Mouse (Mus musculus) embryonic fibroblast, embryonic 13.5 days (primary cell): ENCODE measurements at regions not wholly inside any gene's neighbourhood (a gene's known extent, or its start where the extent isn't known, plus 50 kb on each side); places are given as distances from the start of the nearest gene placed in this dataset.

Source experiments
- H3K27ac ChIP-seq: 2 replicates; pipeline ENCODE4 v1.5.1; 2012; ENCODE audit warnings: low read length, control low read depth, inconsistent platforms; ENCODE audit not compliant: insufficient read depth
- H3K4me1 ChIP-seq: 2 replicates; pipeline ENCODE4 v1.6.1; 2011; ENCODE audit warnings: low read length; ENCODE audit not compliant: control insufficient read depth, insufficient read depth
- H3K4me3 ChIP-seq: 2 replicates; pipeline ENCODE4 v1.5.1; 2011; ENCODE audit warnings: mild to moderate bottlenecking, control low read depth, low read length; ENCODE audit not compliant: insufficient read depth
- CTCF ChIP-seq: IDR thresholded peaks from 2 replicates; pipeline ENCODE4 v1.5.1; 2011; ENCODE audit warnings: mild to moderate bottlenecking, control low read depth, low read length, moderate library complexity, borderline replicate concordance; ENCODE audit not compliant: insufficient read depth
- POLR2A ChIP-seq: IDR thresholded peaks from 2 replicates; pipeline ENCODE4 v1.6.1; 2011; ENCODE audit warnings: low read depth, mild to moderate bottlenecking, control low read depth, low read length, moderate library complexity

DNA sequence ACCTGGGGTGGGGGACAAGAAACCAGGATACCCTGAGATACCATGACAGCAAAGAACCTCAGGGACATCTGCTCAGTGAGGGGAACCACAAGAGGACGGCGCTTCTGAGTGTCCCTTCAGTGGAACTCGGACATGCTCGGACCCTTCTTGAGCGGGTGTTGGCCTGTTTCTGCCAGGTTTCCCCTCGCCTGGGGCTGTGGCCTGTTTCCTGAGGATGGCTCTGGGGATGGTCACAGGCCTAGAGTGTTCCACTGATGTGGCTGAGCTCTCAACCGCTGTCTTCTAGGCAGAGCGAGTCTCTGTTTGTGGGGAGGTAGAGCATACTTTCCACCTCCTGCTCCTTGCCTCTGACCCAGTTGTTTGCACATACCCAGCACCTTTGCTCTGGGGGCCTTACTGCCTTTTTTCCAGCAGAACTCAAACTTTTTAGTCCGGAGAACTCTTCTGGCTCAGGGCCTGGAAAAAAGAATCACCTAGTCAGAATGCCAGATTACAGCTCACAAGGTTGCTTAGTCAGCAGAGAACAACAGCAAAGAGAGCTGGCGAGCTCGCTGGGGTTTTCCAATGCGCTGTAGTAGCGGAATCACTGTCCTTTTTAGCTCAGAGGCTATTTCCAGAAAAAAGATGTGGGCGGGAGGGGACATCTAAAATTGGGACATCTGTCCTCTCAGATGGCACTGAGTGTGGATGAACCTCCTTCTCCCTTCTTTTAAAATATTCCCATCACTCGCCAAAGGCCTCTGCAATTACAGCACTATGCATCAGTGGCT, 65.3 kb downstream of the Med10 start:
- Histone ChIP-seq H3K4me1 (no peaks in the 10 kb centered on the region), H3K4me3 (no peak overlapping the region), H3K27ac (no peak overlapping the region)
- TF ChIP-seq POLR2A (no peak), CTCF (no peak)

DNA sequence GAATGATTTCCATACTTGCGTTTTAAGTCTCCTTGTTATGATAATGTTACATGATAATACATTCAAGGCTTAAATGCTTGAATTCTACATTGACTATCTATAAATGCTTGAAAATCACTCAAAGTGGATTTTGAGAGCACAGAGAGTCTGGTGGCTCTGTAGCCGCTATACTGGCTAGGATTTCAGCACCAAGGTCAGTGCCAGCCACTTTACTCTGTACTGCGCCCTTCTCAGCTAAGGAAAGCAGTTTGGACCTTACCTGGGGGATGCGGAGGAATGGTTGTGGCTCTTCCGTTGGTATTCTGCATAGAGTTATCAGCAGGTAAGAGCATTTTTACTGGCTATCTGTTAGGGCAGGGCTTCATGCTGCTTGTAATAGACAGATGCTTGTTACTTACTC, 94.3 kb downstream of the Med10 start:
- Histone ChIP-seq H3K4me1 (no peaks in the 10 kb centered on the region), H3K4me3 (no peak overlapping the region), H3K27ac (no peak overlapping the region)
- TF ChIP-seq CTCF, result no peak
- no peak for TF ChIP-seq POLR2A

DNA sequence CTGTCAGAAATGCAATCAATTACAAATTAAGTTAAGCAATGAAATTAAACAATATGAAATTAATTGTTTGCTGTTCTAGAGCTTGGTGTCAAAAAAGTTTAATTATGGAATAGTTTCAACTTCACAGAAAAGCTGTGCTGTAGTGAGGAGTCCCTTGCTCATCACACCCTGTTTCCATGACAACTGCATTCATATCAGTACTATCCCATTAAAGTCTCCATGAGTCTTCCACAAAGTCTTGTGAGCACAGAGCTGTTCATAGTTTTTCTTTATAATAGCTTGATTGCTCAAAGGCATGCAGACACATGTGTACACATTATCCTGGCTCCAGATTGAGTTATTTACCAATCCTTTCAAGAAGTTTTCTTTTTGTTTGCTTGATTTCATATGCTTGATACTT, 98.9 kb downstream of the Med10 start:
- no peaks in the 10 kb centered on the region for H3K4me1 ChIP-seq
- H3K27ac ChIP-seq, result no peak overlapping the region
- TF ChIP-seq CTCF (no peak), POLR2A (no peak)
- no peak overlapping the region for H3K4me3 ChIP-seq

DNA sequence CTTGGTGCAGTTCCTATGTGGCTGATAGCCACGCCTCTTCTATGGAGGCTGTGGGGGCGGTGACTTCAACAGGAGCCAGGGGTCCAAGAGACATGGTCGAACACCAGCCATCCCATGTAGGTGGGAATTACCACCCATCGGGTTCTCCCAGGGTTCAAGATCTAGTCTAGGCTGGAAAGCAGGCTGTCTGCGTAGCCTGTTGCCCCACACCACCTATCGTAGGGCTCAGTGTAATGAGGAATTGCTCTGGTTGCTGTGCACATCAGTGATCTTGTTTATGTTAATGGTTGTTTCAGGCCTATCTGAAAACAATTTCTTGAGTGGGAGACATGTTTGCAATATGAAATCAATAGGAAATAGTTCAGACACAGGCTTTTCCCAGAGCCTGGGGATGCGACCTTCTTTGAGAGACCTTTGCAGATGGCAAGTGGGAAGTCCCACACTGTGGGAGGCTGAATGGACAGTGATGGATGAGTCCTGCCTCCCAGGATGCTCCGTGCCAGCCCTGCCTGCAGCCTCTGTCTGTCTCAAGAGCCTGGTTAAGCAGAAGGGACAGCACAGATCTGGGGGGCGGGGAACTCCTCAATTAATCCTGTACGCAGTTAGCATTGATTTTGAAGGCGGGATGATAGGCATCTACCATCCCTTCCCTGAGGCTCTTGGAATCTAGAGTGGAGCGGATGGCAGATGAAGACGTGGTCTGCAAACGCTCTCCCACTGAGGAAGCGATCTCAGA, 104.8 kb downstream of the Med10 start:
- no peak for TF ChIP-seq POLR2A
- TF ChIP-seq CTCF, result no peak
- H3K27ac ChIP-seq, result no peak overlapping the region
- no peaks in the 10 kb centered on the region for H3K4me1 ChIP-seq

DNA sequence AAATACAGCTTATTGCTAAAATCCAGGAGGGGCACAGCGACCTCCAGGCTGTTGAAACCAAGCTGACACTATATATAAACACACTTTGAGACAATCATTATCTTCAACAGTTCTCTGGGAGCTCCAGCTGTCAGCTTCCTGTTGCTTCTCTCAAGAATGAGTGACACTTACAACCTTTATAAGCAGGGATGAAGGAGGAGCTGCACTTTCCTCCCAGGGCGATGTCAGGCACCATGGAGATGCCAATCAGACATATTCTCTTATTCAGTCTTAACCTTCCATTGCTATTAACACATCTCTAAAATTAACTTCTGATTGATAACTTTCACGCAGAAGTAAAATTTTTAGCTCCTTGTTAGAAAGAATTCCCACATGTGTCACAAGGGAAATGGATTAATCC, 113.6 kb downstream of the Med10 start:
- Histone ChIP-seq H3K27ac (no peak overlapping the region), H3K4me1 (no peaks in the 10 kb centered on the region), H3K4me3 (no peak overlapping the region)
- TF ChIP-seq CTCF (no peak), POLR2A (no peak)

More for the DNA sequence above, 104.8 kb downstream of the Med10 start:
- no peak overlapping the region for H3K4me3 ChIP-seq

DNA sequence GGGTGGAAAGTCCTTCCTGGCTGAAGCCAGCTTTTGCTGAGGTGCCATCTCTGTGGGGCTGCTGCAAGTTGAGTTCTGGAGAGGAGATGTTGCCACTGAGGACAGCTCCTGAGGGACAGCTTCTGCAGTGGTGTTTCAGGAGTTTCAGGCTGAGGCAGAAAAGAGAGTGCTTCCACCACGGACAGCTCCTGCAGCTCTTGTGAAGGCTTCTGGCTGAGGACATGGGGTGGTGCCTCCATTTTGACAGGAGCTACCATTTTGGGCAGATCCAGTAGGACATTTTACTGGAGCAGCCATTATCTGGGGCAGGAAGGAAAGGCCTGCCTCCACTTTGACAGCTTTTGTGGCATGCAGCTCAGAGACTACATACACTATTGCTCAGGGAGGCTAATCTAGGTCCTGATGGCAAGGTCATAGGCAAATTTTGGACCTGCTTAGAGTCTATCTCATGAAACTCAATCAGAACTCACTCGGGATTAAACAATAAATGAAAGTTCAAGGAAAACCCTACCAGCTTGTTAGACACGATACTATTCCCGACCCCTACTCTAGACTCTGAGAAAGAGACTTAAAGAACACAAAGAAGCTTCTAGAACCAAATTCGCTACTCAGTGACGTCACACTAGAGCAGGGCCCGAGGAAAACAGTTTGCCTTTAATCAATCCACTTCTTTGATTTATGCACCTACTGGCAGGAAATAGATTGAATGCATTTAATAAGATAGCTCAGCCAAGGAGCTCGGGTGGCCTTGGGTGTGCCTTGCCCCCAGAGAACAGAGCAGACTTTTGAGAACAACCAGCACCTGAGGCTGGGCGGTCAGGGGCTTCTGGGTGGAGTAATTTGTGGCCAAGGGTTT, 130.7 kb downstream of the Med10 start:
- H3K4me3 ChIP-seq, result no peak overlapping the region
- no peak overlapping the region for H3K27ac ChIP-seq
- H3K4me1 ChIP-seq, result no peaks in the 10 kb centered on the region
- TF ChIP-seq POLR2A (no peak), CTCF (no peak)

DNA sequence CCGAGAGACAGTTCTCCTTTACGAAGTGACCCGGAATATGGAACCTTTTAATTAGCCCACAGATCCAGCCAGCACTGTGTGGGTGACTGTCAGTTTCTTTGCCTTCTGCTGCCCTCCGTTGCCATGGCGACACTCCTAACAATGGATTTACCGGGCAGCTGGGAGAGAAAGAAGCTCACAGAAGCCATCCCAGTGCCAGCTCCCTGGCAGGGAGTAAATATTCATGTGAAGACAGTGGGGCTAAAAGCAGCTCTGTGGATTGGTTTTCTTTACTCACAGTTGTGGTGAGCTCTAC, 131.3 kb downstream of the Med10 start:
- TF ChIP-seq CTCF (no peak), POLR2A (no peak)

DNA sequence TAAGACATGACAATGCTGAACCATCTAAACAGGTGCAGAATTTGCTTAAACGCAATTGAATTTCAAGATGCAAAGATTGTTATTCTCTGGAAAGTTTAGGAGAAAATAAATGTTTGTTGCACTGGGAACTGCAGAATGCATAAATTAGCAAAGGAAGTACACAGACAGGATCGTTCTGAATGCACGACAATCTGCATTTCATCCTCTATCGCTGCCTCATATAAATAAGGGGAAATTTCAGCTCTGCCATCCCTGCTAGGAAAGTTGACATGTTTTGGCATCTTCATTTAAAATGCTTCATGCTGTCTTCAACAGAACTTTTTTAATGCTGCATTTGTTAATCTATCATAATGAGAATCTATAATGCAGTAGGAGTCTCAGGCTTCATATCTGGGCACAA, 137.6 kb downstream of the Med10 start:
- H3K4me1 ChIP-seq, result no peaks in the 10 kb centered on the region
- no peak overlapping the region for H3K4me3 ChIP-seq
- TF ChIP-seq POLR2A (no peak), CTCF (no peak)
- no peak overlapping the region for H3K27ac ChIP-seq

More for the DNA sequence above, 131.3 kb downstream of the Med10 start:
- no peak overlapping the region for H3K4me3 ChIP-seq
- no peak overlapping the region for H3K27ac ChIP-seq
- H3K4me1 ChIP-seq, result no peaks in the 10 kb centered on the region

DNA sequence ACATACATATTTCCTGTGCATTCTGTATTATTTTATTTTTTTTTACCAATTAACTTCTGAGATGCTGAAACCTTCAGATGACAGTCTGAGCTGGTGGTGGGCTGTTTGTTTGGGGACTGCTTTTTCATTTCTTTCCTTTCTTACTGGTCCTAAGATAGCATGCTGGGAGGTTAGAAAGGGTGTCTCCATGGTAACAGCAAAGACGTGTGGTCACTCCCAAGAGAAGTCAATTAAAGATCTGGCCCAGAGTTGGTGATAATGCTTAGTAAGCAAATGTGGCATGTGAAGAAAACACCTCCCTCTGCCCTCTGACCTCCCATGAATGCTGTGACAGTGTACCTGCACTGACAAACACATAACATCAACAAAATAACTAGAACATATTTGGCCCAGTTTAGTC, 142.5 kb downstream of the Med10 start:
- no peak for TF ChIP-seq POLR2A
- no peak for TF ChIP-seq CTCF
- Histone ChIP-seq H3K27ac (no peak overlapping the region), H3K4me3 (no peak overlapping the region), H3K4me1 (no peaks in the 10 kb centered on the region)

DNA sequence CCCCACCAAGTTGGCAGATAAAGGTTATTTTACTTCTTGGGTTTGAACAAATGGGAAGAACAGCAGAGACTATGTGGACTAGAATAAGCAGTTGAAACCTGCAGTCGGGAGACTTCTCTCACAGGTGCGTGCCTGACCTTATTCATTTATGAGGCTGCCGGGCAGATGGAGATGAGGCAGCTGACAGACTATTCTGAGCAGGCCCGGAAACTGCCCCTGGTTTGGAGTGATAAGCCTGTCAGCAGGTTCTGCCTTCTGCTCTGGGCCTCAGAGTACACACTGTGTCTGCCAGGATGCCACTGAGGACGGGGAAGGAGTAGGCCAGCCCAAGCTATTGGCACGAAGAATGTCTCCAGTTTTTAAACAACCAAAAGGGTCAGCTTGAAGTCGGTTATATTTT, 144.4 kb downstream of the Med10 start:
- no peak for TF ChIP-seq POLR2A
- TF ChIP-seq CTCF, result no peak
- Histone ChIP-seq H3K27ac (no peak overlapping the region), H3K4me1 (no peaks in the 10 kb centered on the region), H3K4me3 (no peak overlapping the region)
